Mouse (Mus musculus) layer of hippocampus, adult 2 months (tissue): ENCODE results near the gene Ergic1. TPM values are rescaled to one million over a fixed set of nuclear protein-coding genes. Genes with fewer than 3 reads are reported as not detected.

Source experiments
- DNase-seq, 2 experiments: peaks; one replicate each; pipeline ENCODE4 v3.0.0; 2022; ENCODE audit warnings: low spot score in 2 of 2
- H3K27ac ChIP-seq: fragments of 200-600 bp; 2 replicates; pipeline ENCODE4 v1.8.1; 2022
- H3K4me3 ChIP-seq: fragments of 200-600 bp; 2 replicates; pipeline ENCODE4 v1.8.1; 2022; ENCODE audit warnings: mild to moderate bottlenecking
- CTCF ChIP-seq: fragments of 200-600 bp; conservative IDR thresholded peaks from 2 replicates; pipeline ENCODE4 v1.8.1; 2022; ENCODE audit warnings: antibody characterized with exemption, mild to moderate bottlenecking, moderate library complexity
- total RNA-seq, 2 experiments: library from RNA; stranded (reverse); gene quantifications; 2 replicates each; pipeline ENCODE4 v1.2.3; 2021

Gene Ergic1
- total RNA-seq, 2 experiments from 2014 or later: 121 to 124 TPM

DNA sequence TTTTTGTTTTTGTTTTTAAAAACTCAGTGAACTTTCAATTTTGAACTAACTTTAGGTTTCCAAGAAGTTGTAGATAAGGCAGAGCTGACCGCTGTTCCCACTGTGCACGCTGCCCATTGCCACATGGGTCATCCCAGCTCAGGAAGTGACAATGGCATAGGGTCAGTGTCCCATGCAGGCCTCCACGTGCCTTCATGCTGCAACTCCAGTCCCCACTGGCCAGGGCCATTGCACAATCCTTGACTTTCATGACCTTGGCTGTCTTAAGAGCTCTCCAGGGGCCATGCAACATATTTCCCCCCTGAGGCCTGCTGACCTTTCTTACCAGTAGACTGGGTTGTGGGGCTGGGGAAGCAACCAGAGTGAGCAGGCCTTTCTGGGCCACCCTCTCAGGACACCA lies 10.1 kb downstream of the Ergic1 start:
- no peak overlapping the region for H3K27ac ChIP-seq
- DNase-seq: no peak
- no peak for TF ChIP-seq CTCF
- no peak overlapping the region for H3K4me3 ChIP-seq

DNA sequence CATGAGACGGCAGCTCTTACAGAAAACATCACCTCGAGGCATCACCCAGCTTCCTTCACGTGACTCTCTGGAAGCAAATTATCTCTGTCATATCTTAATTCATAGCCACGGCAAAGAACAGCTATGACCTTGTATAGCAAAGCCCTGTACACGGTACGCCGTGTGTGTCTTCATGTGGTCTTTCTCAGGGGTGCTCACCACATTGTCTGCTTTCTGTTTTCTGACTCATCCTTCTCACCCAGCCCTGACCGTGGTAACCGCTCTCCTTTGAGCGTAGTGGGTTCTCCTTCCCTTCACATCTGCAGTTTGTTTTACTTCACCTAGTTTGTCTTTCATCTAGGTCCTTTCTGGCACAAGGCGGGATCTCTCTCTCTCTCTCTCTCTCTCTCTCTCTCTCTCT lies 11.0 kb downstream of the Ergic1 start:
- no peak overlapping the region for H3K4me3 ChIP-seq
- DNase-seq: no peak

DNA sequence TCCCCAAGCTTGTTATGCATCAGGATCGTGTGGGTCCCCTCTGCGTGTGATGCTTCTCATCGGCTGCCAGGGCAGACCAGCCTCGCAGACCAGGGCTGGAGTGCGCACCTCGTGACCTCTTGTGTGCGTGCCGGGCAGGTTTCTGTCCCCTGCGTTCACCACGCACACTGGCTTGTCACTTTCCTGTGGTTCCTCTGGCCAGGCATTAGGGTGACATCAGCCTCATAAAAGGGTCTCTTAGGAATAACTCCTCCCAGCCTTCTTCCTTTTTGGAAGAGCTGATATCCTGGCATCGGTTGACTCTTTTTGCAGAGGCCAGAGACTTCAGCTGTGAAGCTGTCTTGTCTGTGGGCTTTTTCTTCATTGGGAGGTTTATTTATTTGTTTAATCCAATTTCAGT lies 12.8 kb downstream of the Ergic1 start:
- no peak overlapping the region for H3K27ac ChIP-seq
- TF ChIP-seq CTCF: no peak
- H3K4me3 ChIP-seq: no peak overlapping the region
- no peak for DNase-seq

More for the DNA sequence above, 11.0 kb downstream of the Ergic1 start:
- no peak overlapping the region for H3K27ac ChIP-seq
- TF ChIP-seq CTCF: no peak

GRCm38 (mm10) chr17:26574701-26575100 lies 13.4 kb downstream of the Ergic1 start:
- no peak for DNase-seq
- Histone ChIP-seq H3K4me3 (no peak overlapping the region), H3K27ac (peak overlapping the region; percentile 21; the same call in 1 of the 2 replicates)
- TF ChIP-seq CTCF: no peak

DNA sequence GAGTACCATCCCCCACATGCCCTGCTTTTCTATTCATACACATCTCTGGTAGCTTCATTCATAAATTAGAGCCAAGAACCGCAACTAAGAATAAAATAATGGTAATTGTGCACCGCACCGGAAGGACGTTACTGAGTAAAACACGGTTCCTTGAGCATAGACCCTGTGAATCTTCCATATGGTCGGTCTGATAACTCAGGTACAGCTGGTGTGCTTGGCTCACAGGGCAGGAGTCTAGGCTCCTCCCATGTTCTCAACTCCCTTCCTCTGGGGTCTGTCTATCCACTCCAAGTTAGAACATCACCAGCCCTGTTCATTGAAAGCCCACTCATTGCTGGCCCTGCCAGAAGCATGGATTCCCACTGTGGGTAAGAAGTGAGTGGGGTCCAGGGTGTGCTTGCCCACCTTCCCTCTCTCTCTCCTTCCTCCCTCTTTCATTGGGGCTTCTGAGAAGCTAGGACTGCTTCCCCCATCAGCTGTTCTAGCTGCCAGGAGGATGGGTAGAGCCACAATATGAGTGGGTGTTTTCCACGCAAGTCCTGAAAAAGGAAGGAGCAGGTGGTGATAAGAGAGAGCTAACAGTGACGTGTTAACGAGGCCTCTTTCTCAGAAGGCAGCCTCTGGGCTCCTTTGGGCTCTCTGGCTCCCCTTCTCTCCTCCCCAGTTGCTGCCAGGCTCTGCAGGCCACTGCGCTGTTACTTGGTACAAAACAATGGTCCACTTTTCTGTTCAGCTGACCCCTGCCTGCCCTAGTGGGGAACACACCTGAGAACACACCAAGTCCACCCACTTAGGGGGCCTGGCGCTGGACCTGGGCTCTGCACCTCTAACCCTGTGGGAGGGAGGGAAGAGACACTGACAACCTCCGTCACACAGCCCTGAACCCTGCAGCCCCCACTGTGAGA lies 14.7 kb downstream of the Ergic1 start:
- TF ChIP-seq CTCF: no peak
- H3K4me3 ChIP-seq: no peak overlapping the region
- DNase-seq: peak in 1 of 2 experiments; percentile 56
- peak overlapping the region; percentile 40 for H3K27ac ChIP-seq

- Histone ChIP-seq H3K27ac (peak overlapping the region; percentile 40; the same call in 1 of the 2 replicates), H3K4me3 (no peak overlapping the region)
- DNase-seq: no peak
- TF ChIP-seq CTCF: no peak
Measured at GRCm38 (mm10) chr17:26576833-26577232, 15.5 kb downstream of the Ergic1 start.

DNA sequence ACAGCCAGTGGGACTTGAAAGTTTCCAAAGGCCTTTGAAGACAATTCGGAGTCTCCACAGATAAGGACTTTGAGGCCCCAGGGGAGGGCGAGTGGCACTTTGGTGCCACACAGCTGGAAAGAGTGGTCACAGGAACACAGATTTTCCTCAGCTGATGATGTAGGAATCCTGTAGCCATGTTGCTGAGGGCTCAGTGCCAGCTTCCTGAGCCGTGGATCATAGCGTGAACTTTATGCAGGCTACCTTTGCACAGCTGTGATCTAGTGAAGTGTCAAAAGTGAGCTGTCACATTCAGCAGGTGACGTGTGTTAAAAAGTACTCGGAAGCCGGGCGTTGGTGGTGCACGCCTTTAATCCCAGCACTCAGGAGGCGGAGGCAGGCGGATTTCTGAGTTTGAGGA lies 16.0 kb downstream of the Ergic1 start:
- Histone ChIP-seq H3K27ac (no peak overlapping the region), H3K4me3 (no peak overlapping the region)
- TF ChIP-seq CTCF: no peak
- no peak for DNase-seq

- no peak for TF ChIP-seq CTCF
- no peak for DNase-seq
- Histone ChIP-seq H3K4me3 (no peak overlapping the region), H3K27ac (no peak overlapping the region)
Measured at GRCm38 (mm10) chr17:26578162-26578561, 16.9 kb downstream of the Ergic1 start.

DNA sequence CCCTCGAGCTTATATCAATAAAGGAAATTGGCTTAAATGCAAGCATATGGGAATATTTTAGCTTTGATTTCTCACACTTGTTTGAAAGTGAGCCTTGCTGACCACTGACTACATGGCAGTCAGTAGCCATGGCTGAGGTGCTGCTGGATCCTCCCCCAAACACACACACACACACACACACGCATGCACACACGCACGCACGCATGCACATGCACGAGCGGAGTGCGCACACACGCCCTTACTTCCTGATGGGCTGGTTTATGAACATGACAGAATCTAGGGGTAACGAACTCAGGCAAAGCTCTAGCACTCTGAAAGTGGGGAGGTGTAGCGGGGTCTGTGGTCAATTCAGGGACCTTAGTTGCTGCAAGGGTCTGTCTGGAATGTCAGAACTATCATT lies 17.5 kb downstream of the Ergic1 start:
- no peak for DNase-seq
- no peak for TF ChIP-seq CTCF
- Histone ChIP-seq H3K4me3 (no peak overlapping the region), H3K27ac (no peak overlapping the region)

DNA sequence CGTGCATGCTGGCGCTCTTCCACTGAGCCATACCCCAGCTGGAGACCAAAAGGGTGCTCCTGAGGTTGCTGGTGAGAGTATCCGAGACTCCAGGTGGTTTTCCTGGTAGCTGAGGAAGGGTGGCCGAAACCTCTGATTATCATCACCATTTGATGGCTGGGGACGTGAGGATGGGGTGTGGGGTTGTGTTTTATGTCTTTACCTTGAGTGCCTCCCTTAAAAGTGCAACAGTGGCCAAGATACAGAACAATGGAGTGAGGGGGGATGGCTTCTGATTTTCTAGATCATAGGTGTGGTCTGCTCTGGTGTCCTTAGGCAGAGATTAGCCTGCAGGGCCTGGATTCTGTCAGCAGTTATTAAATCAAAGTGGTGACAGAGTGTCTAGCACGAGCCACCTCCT lies 18.1 kb downstream of the Ergic1 start:
- DNase-seq: no peak
- no peak for TF ChIP-seq CTCF
- Histone ChIP-seq H3K27ac (no peak overlapping the region), H3K4me3 (no peak overlapping the region)

DNA sequence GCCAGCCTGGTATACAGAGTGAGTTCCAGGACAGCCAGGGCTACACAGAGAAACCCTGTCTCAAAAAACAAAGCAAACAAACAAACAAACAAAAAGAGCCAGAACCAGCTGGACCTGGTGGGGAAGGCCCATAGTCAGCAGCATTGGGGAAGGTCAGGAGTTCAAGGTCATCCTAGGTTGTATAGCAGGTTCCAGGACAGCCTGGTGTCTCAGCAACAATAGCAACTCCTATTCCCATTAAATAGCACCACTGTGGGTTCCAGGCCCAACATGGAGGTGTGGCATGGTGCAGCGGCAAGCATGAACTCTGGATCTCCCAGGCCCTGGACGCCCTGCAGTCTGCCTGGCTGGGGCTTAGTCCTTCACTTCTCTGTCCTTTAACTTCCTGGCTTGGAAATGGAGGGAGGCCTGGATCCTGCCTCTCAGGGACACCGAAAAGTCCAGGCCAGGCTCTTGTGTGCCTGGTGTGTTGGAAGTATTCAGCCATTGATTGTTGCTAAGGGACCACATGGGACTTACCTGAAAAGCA lies 19.6 kb downstream of the Ergic1 start:
- no peak for DNase-seq
- H3K4me3 ChIP-seq: no peak overlapping the region
- no peak for TF ChIP-seq CTCF
- H3K27ac ChIP-seq: no peak overlapping the region

- H3K4me3 ChIP-seq: no peak overlapping the region
- H3K27ac ChIP-seq: peak overlapping the region; percentile 62; the same call in 1 of the 2 replicates
- DNase-seq: peak; percentile 21 to 55
- TF ChIP-seq CTCF: no peak
Measured at GRCm38 (mm10) chr17:26582297-26582696, 21.0 kb downstream of the Ergic1 start.

- DNase-seq: no peak
- H3K4me3 ChIP-seq: no peak overlapping the region
- no peak for TF ChIP-seq CTCF
- no peak overlapping the region; the same call in 1 of the 2 replicates for H3K27ac ChIP-seq
Measured at GRCm38 (mm10) chr17:26583056-26583455, 21.8 kb downstream of the Ergic1 start.

DNA sequence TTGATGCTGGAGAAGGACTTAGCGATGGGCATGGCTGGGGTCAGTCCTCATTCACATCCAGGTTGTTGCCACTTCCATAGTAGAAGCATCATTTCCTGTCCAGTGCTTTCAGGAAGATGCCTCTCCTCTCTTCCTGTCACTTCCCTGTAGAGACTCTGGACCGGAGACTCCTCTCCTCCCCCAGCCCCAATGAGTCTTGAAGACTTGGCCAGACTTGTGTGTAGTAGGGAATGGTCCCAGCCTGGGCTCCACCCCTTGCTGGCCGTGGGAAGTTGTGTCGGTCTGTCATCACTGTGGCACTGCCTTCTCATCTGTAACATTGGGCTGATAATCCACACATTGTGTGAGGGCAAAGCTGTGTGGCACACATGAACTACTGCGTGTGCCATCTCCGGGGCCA lies 22.3 kb downstream of the Ergic1 start:
- no peak overlapping the region for H3K4me3 ChIP-seq
- peak overlapping the region; percentile 67; the same call in 1 of the 2 replicates for H3K27ac ChIP-seq
- no peak for DNase-seq
- TF ChIP-seq CTCF: no peak
